Mouse (Mus musculus) hindbrain, postnatal 0 days (tissue): ENCODE data around the gene Cplx3. TPM values are rescaled to one million over a fixed set of nuclear protein-coding genes. Genes with fewer than 3 reads are reported as not detected.

Source experiments
- ATAC-seq: fragments of 200-750 bp; cut with Nextera tagmentation; 2 replicates; pipeline ENCODE4 v1.8.0; 2017; ENCODE audit warnings: mild to moderate bottlenecking, moderate TSS enrichment, moderate library complexity
- DNase-seq: peaks from one replicate; pipeline ENCODE4 v3.0.0-alpha.2; 2015; ENCODE audit warnings: low spot score
- H3K27ac ChIP-seq: fragments of 300-500 bp; sonication (generic); 2 replicates; pipeline ENCODE4 v1.5.1; 2014; ENCODE audit warnings: mild to moderate bottlenecking
- H3K27me3 ChIP-seq: fragments of 300-500 bp; sonication (generic); 2 replicates; pipeline ENCODE4 v1.6.1; 2014; ENCODE audit warnings: low read length, mixed read lengths; ENCODE audit not compliant: insufficient read depth
- H3K36me3 ChIP-seq: fragments of 300-500 bp; sonication (generic); 2 replicates; pipeline ENCODE4 v1.6.1; 2014; ENCODE audit warnings: low read length, mixed read lengths; ENCODE audit not compliant: insufficient read depth
- H3K4me1 ChIP-seq: fragments of 300-500 bp; sonication (generic); 2 replicates; pipeline ENCODE4 v1.6.1; 2014; ENCODE audit warnings: antibody characterized with exemption, low read length, mixed read lengths; ENCODE audit not compliant: insufficient read depth
- H3K4me2 ChIP-seq: fragments of 300-500 bp; sonication (generic); 2 replicates; pipeline ENCODE4 v1.6.1; 2014; ENCODE audit warnings: low read depth, mild to moderate bottlenecking, low read length, moderate library complexity, mixed read lengths
- H3K4me3 ChIP-seq: fragments of 300-500 bp; sonication (generic); 2 replicates; pipeline ENCODE4 v1.5.1; 2014; ENCODE audit warnings: low read length
- H3K9ac ChIP-seq: fragments of 300-500 bp; sonication (generic); replicated peaks from 2 replicates; pipeline ENCODE4 v1.6.1; 2014; ENCODE audit warnings: mild to moderate bottlenecking, low read length, moderate library complexity, mixed read lengths
- H3K9me3 ChIP-seq: fragments of 300-500 bp; sonication (generic); 2 replicates; pipeline ENCODE4 v1.6.1; 2016; ENCODE audit warnings: low read length, mixed read lengths
- CTCF ChIP-seq: IDR thresholded peaks from 2 replicates; pipeline ENCODE4 v1.5.1; 2016; ENCODE audit warnings: antibody characterized with exemption, control low read depth, low read depth
- WGBS: fragments of 180-500 bp; shearing (Covaris S2); extraction: QIAGEN DNeasy Blood & Tissue Kit; methylation state at CpG from one replicate; pipeline ENCODE4 v1.1.7; 2014; 5-methylcytosine and 5-hydroxymethylcytosine counted together
- polyA plus RNA-seq: library from polyadenylated mRNA; unstranded; fragments of >200 nt; fragmentation: Nextera tagmentation; extraction: Ambion mirVana; gene quantifications from 2 replicates; pipeline ENCODE4 v1.2.1, GENCODE M21; 2015
- total RNA-seq: library from RNA; depleted of rRNA; stranded (reverse); fragments of >200 nt; gene quantifications from 2 replicates; pipeline ENCODE4 v1.2.3, GENCODE M21; 2014

Cplx3 gene
- total and polyA plus RNA-seq, 2 experiments from 2014 or later = 0.10 to 1.2 TPM

- 49% methylated on average over 7 of the region's 7 CpGs for WGBS
- Histone ChIP-seq H3K4me2 (peak overlapping the region; percentile 95), H3K4me3 (peak overlapping the region; percentile 95), H3K36me3 (0 out of 2 replicates have a peak, but pooled peaks cover 4% of the 10 kb centered on the region), H3K27ac (no peak overlapping the region), H3K4me1 (peaks cover 40% of the 10 kb centered on the region), H3K9me3 (no peaks in the 10 kb centered on the region), H3K9ac (peak overlapping the region; percentile 98; the same call in 1 of the 2 replicates), H3K27me3 (no peaks in the 10 kb centered on the region)
- no peak for TF ChIP-seq CTCF
- ATAC-seq = no peak
- no peak for DNase-seq
Measured at GRCm38 (mm10) chr9:57643856-57644180, 37.7 kb upstream of the Cplx3 start.

GRCm38 (mm10) chr9:57643169-57643855 is 37.2 kb upstream of the Cplx3 start:
- DNase-seq = no peak
- no peaks in the 10 kb centered on the region for H3K9me3 ChIP-seq
- H3K9ac ChIP-seq = peak overlapping the region; percentile 98; the same call in 1 of the 2 replicates
- peaks cover 45% of the 10 kb centered on the region for H3K4me1 ChIP-seq
- WGBS = 61% methylated on average over 9 of the region's 9 CpGs
- H3K27ac ChIP-seq = no peak overlapping the region
- H3K36me3 ChIP-seq = 0 out of 2 replicates have a peak, but pooled peaks cover 4% of the 10 kb centered on the region
- H3K4me2 ChIP-seq = peak overlapping the region; percentile 95
- peak overlapping the region; percentile 95 for H3K4me3 ChIP-seq
- TF ChIP-seq CTCF = no peak
- H3K27me3 ChIP-seq = no peaks in the 10 kb centered on the region
- ATAC-seq = no peak

GRCm38 (mm10) chr9:57641775-57642550 is 35.9 kb upstream of the Cplx3 start:
- H3K9me3 ChIP-seq = no peaks in the 10 kb centered on the region
- no peak for TF ChIP-seq CTCF
- ATAC-seq (no peak), DNase-seq (no peak)
- H3K4me2 ChIP-seq = no peak overlapping the region
- no peaks in the 10 kb centered on the region for H3K27me3 ChIP-seq
- no peak overlapping the region; the same call in 1 of the 2 replicates for H3K9ac ChIP-seq
- H3K4me3 ChIP-seq = no peak overlapping the region
- H3K36me3 ChIP-seq = 0 out of 2 replicates have a peak, but pooled peaks cover 4% of the 10 kb centered on the region
- no peak overlapping the region for H3K27ac ChIP-seq
- 76% methylated on average over 13 of the region's 13 CpGs for WGBS
- peaks cover 58% of the 10 kb centered on the region for H3K4me1 ChIP-seq

GRCm38 (mm10) chr9:57641022-57641421 is 34.9 kb upstream of the Cplx3 start:
- WGBS = 86% methylated on average over 1 of the region's 1 CpGs
- 0 out of 2 replicates have a peak, but pooled peaks cover 4% of the 10 kb centered on the region for H3K36me3 ChIP-seq
- H3K9me3 ChIP-seq = no peaks in the 10 kb centered on the region
- no peaks in the 10 kb centered on the region for H3K27me3 ChIP-seq
- DNase-seq (no peak), ATAC-seq (no peak)
- peak overlapping the region; percentile 9; the same call in 1 of the 2 replicates for H3K4me2 ChIP-seq
- no peak overlapping the region; the same call in 1 of the 2 replicates for H3K27ac ChIP-seq
- no peak for TF ChIP-seq CTCF
- no peak overlapping the region for H3K4me3 ChIP-seq
- peaks cover 58% of the 10 kb centered on the region for H3K4me1 ChIP-seq
- 0 out of 2 replicates have a peak overlapping the region, but pooled peaks have one; percentile 10 for H3K9ac ChIP-seq

GRCm38 (mm10) chr9:57640384-57640783 is 34.3 kb upstream of the Cplx3 start:
- no peak overlapping the region for H3K4me3 ChIP-seq
- WGBS = 32% methylated on average over 15 of the region's 15 CpGs

GRCm38 (mm10) chr9:57639661-57640328 is 33.7 kb upstream of the Cplx3 start:
- H3K27me3 ChIP-seq = no peaks in the 10 kb centered on the region
- H3K4me1 ChIP-seq = peaks cover 58% of the 10 kb centered on the region
- 0 out of 2 replicates have a peak, but pooled peaks cover 4% of the 10 kb centered on the region for H3K36me3 ChIP-seq
- H3K9me3 ChIP-seq = no peaks in the 10 kb centered on the region
- H3K4me2 ChIP-seq = peak overlapping the region; percentile 9
- H3K9ac ChIP-seq = peak overlapping the region; percentile 34
- H3K4me3 ChIP-seq = no peak overlapping the region
- ATAC-seq (no peak), DNase-seq (no peak)
- H3K27ac ChIP-seq = peak overlapping the region; percentile 52; the same call in 1 of the 2 replicates
- WGBS = 48% methylated on average over 5 of the region's 5 CpGs
- TF ChIP-seq CTCF = no peak

More at GRCm38 (mm10) chr9:57640384-57640783, 34.3 kb upstream of the Cplx3 start:
- TF ChIP-seq CTCF = no peak
- peak overlapping the region; percentile 9 for H3K4me2 ChIP-seq
- DNase-seq = no peak
- H3K27me3 ChIP-seq = no peaks in the 10 kb centered on the region
- peak overlapping the region; percentile 52; the same call in 1 of the 2 replicates for H3K27ac ChIP-seq
- no peaks in the 10 kb centered on the region for H3K9me3 ChIP-seq
- ATAC-seq = no peak
- H3K4me1 ChIP-seq = peaks cover 58% of the 10 kb centered on the region
- H3K9ac ChIP-seq = peak overlapping the region; percentile 28; the same call in 1 of the 2 replicates
- 0 out of 2 replicates have a peak, but pooled peaks cover 4% of the 10 kb centered on the region for H3K36me3 ChIP-seq
